Mouse (Mus musculus): ENCODE results near the gene Nfib.

Gene Nfib

GRCm38 (mm10) chr4:82455617-82456322, 249.8 kb downstream of the Nfib start:
- no peak for DNase-seq

GRCm38 (mm10) chr4:82454989-82455388, 250.6 kb downstream of the Nfib start:
- no peak for DNase-seq

GRCm38 (mm10) chr4:82453341-82453740, 252.2 kb downstream of the Nfib start:
- no peak for DNase-seq

- DNase-seq, result no peak
These were observed 252.6 kb downstream of the Nfib start for GRCm38 (mm10) chr4:82452905-82453304.

GRCm38 (mm10) chr4:82447061-82447671, 258.4 kb downstream of the Nfib start:
- DNase-seq, result peak; percentile 92

- no peak for DNase-seq
These were observed 261.5 kb downstream of the Nfib start for GRCm38 (mm10) chr4:82444078-82444477.

GRCm38 (mm10) chr4:82443441-82443840, 262.1 kb downstream of the Nfib start:
- DNase-seq, result no peak

- DNase-seq, result no peak
These were observed 262.5 kb downstream of the Nfib start for GRCm38 (mm10) chr4:82443003-82443402.

GRCm38 (mm10) chr4:82440606-82441005, 264.9 kb downstream of the Nfib start:
- DNase-seq, result no peak

- DNase-seq, result no peak
These were observed 265.7 kb downstream of the Nfib start for GRCm38 (mm10) chr4:82439813-82440212.

- DNase-seq, result no peak
These were observed 266.9 kb downstream of the Nfib start for GRCm38 (mm10) chr4:82438631-82439030.

- DNase-seq, result no peak
These were observed 267.8 kb downstream of the Nfib start for GRCm38 (mm10) chr4:82437533-82438318.

GRCm38 (mm10) chr4:82436656-82437055, 268.9 kb downstream of the Nfib start:
- no peak for DNase-seq

- no peak for DNase-seq
These were observed 269.8 kb downstream of the Nfib start for GRCm38 (mm10) chr4:82435716-82436115.

GRCm38 (mm10) chr4:82433926-82434705, 271.4 kb downstream of the Nfib start:
- no peak for DNase-seq

- no peak for DNase-seq
These were observed 273.7 kb downstream of the Nfib start for GRCm38 (mm10) chr4:82431831-82432230.

GRCm38 (mm10) chr4:82430802-82431201, 274.7 kb downstream of the Nfib start:
- no peak for DNase-seq

GRCm38 (mm10) chr4:82426224-82426623, 279.3 kb downstream of the Nfib start:
- no peak for DNase-seq

GRCm38 (mm10) chr4:82418241-82418640, 287.3 kb downstream of the Nfib start:
- DNase-seq, result no peak

- peak; percentile 53 for DNase-seq
These were observed 289.7 kb downstream of the Nfib start for GRCm38 (mm10) chr4:82415817-82416216.

GRCm38 (mm10) chr4:82412651-82413050, 292.9 kb downstream of the Nfib start:
- DNase-seq, result no peak

GRCm38 (mm10) chr4:82411965-82412364, 293.6 kb downstream of the Nfib start:
- DNase-seq, result no peak

All from cerebellum, adult 11-12 months (tissue).